Mouse (Mus musculus) cerebellum, adult 2 months (tissue): ENCODE results near the gene Tenm2.
A peak's percentile ranks its signal among the peaks of the same experiment; 100 is the strongest.

Experiments
- CTCF ChIP-seq: fragments of 200-500 bp; IDR thresholded peaks from 2 replicates; pipeline ENCODE4 v1.5.1; 2011; ENCODE audit warnings: low read depth, mild to moderate bottlenecking, control low read depth, low read length, moderate library complexity, borderline replicate concordance; ENCODE audit not compliant: insufficient read depth
- POLR2A ChIP-seq: fragments of 200-500 bp; IDR thresholded peaks from 2 replicates; pipeline ENCODE4 v1.6.1; 2011; ENCODE audit warnings: low read length, control low read depth, borderline replicate concordance; ENCODE audit not compliant: insufficient read depth

- no peak for TF ChIP-seq CTCF
- peak; percentile 39 for TF ChIP-seq POLR2A
Measured at GRCm38 (mm10) chr11:37235914-37236600, at the start of gene Tenm2.
